Mouse (Mus musculus) spleen, adult 18-20 months (tissue): ENCODE results near the gene Hist1h2ab.
A peak's percentile ranks its signal among the peaks of the same experiment; 100 is the strongest.
"Not testable (repeated sequence)": the region's sequence is repeated elsewhere in the genome, so short reads cannot be mapped to it uniquely, and the experiment has no call there.

Source experiments
- DNase-seq, 2 experiments: peaks; one replicate each; pipeline ENCODE4 v3.0.0; 2022; ENCODE audit warnings: mixed read lengths in 2 of 2

Hist1h2ab gene

DNA sequence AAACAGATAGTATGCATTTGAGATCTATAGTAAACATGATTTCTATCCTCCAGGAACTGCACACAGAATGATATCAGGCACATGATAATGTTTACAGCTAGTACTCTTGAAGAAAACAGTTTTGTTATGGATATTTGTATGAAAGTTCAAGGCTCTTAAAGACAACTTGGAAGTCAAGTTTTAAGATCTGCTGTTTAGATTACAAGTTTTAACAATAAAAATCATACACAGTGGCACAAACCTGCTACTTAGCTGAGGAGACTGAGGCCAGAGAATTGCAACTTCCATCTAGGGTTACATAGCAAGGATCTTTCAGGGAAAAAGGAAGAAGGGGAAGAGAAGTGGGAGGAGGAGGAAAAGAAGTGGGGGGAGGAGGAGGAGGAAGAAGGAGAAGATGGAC lies 4.1 kb downstream of the Hist1h2ab start:
- no peak for DNase-seq

GRCm38 (mm10) chr13:23756790-23757189 lies 5.9 kb downstream of the Hist1h2ab start, which contains the start of gene Hist1h4b:
Gene Hist1h4b, plus strand, starts transcription at chr13:23757013.
- peak; percentile 76 to 87 for DNase-seq

DNA sequence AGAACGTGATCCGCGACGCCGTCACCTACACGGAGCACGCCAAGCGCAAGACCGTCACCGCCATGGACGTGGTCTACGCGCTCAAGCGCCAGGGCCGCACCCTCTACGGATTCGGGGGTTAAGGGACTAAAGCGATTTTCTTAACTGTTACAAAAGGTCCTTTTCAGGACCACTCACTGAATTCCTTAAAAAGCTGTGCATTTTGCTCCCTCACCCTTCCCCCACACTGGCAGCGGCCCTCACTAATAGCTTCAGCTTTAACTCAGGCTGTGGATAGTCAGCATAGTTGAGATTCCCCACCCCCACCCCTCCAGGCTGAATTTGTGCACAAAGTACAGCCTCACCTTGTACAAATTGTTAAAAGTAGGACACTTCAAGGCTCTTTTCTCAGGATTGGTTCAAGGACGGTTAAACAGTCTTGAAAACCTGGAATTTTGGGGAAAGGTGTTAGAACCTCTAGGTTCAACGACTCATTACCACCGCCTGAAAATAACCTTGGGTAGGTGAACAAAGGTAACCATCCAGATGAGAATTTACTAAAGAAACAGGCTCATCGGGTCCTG lies 6.4 kb downstream of the Hist1h2ab start:
- no peak for DNase-seq

DNA sequence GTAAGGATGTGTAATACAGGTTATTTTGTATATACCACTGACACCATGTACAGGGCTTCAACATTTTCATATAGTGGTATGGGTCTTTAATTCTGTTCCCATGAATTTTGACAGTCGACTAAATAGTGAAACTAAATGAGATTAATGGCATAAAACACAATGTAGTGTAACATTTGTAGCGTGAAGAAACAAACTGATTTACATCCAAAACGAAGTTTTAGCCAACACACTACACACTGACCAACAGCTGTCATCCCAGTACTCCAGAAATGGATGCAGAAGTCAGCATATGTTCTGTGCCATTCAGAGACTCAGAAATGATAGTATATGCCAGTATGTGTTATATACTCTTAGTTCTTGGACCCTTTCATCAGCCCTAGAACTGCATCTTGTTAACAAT lies 7.0 kb downstream of the Hist1h2ab start:
- DNase-seq: no peak

DNA sequence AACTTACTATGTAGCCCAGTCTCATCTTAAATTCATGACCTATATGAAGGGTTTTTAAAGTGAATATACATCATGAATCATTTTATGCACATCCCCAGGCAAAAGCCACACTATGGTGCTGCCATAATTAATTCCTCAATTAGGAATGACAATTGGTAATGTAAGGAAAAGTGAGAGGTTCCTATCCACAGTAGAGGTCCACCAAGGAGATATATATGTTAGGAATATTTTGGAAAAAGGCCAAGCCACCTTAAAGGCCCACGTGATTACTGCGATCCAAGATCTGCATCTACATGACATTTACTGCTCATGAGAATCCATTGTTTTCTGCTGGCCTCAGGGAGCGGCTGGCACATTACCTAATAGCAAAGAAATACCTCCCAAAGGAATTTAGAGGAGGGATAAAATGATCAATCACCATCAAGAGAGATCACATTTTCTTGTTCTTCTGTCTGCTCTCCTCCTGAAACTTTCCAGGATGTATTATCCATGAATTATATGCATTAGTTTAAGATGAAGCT lies 8.4 kb downstream of the Hist1h2ab start:
- no peak for DNase-seq

- DNase-seq: no peak
These were observed 9.0 kb downstream of the Hist1h2ab start for GRCm38 (mm10) chr13:23759916-23760239.

DNA sequence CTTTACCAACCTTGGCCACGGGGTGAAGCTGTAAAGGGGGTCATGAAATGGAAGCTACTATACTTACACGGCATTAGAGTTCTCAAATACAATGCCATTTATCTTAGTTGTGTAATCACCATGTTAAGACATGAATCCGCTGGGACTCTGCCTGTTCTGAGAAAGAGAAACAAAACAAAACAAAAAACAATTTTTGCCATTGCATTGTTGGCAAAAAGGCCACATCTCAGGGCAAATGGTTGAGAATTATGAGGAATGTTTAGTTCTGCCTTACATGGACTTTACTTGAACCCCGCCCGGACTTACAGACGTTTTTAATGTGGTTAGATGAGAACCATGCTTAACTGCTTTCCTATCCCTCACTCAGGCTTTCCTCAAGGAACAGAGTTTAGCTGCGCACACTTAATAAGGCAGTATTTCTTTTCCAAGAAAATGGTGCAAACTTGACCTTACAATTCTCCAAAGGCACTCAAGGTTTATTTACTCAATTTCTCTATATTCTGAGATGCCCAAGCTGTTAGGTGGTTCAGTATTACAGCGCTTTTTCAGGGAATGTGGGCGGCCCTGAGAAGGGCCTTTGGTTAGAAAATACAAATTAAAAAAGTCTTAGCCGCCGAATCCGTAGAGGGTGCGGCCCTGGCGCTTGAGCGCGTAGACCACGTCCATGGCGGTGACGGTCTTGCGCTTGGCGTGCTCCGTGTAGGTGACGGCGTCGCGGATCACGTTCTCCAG lies 9.5 kb downstream of the Hist1h2ab start:
- no peak for DNase-seq

GRCm38 (mm10) chr13:23760972-23761864 lies 10.3 kb downstream of the Hist1h2ab start, which contains the start of gene Hist1h4a:
Gene Hist1h4a, minus strand, starts transcription at chr13:23761230.
- peak; percentile 95 to 96 for DNase-seq

DNA sequence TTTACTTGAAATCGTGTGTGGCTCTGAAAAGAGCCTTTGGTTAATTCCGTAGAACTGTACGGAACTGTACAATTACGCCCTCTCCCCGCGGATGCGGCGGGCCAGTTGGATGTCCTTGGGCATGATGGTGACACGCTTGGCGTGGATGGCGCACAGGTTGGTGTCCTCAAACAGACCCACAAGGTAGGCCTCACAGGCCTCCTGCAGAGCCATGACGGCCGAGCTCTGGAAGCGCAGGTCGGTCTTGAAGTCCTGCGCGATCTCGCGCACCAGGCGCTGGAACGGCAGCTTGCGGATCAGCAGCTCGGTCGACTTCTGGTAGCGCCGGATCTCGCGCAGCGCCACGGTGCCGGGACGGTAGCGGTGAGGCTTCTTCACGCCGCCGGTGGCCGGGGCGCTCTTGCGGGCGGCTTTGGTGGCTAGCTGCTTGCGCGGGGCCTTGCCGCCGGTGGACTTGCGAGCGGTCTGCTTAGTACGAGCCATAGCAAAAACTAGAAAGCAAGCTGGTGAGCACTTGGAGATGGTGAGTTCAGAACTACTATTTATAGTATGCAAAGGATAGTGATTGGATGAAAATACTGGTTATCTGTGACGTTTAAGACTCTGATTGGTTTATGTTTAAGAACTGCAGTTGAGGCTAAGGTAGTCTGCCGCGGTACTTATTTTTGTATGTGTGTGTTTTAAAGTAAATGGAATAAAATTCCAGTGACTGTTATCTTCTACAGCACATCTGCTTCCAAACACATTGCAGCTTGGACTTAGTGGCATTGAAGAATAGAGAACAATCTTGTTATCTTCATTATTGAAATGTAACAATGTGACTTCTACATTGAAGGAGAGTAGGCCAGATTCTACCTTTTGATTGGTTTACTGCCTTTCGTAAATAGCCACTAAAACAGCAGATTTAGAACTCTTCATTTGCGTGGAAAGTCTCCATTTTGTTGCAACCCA lies 11.2 kb downstream of the Hist1h2ab start, which contains the start of gene Hist1h3a:
Gene Hist1h3a, minus strand, starts transcription at position 516 of the 951 bp plus-strand sequence.
- peak; percentile 43 to 58 for DNase-seq

DNA sequence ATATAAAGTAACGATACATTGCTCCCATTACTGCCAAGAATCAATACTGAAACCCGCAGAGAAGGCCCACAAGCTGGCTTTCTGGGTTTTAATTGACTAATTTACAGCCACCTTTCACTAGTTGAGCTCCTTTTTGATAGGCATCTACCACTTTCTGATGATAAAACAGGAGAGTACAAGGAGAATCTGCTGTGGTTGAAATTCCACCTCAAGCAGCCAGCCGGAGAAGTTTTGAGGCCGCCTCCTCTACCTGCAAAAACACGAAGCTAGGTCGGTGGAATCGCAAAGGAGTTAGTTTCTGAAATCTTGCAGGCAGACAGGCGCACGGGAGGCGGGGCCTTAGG lies 12.3 kb downstream of the Hist1h2ab start:
- DNase-seq: no peak

DNA sequence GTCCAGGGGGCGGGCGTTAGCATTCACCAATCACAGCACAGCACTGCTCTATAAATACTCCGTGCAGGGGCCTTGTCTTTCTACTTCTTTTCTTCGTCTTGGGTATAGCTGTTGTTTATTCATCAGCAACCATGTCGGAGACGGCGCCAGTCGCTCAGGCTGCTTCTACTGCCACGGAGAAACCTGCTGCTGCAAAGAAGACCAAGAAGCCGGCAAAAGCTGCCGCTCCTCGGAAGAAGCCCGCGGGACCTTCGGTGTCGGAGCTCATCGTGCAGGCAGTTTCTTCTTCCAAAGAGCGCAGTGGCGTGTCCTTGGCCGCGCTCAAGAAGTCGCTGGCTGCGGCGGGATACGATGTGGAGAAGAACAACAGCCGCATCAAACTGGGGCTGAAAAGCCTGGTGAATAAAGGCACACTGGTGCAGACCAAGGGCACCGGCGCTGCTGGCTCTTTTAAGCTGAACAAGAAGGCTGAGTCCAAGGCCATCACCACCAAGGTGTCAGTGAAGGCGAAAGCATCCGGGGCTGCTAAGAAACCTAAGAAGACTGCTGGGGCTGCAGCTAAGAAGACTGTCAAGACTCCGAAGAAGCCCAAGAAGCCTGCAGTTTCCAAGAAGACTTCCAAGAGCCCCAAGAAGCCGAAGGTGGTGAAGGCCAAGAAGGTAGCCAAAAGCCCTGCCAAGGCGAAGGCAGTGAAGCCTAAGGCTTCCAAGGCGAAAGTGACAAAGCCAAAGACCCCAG lies 12.8 kb downstream of the Hist1h2ab start, which contains the start of gene Hist1h1a:
Gene Hist1h1a, plus strand, starts transcription at position 81 of the 738 bp plus-strand sequence.
- DNase-seq: peak; percentile 77 to 81

GRCm38 (mm10) chr13:23764324-23765171 lies 13.6 kb downstream of the Hist1h2ab start:
- no peak for DNase-seq

DNA sequence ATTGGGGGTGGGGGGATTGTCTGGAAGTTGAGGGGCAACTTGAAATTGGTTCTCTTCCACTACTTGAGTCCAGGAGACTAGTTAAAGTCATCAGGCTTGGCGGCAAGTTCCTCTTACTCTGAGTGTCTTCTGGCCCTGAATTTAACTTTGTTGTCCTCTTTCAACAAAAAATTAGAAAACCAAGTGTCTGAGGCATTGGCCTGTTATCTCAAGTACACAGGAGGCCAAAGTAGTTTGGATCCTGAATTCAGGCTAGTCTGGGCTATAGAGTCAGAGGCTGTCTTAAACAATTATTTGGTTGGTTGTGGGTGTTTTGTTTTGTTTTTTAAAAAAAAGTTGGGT lies 14.2 kb downstream of the Hist1h2ab start:
- DNase-seq: no peak

GRCm38 (mm10) chr13:23766772-23767171 lies 15.8 kb downstream of the Hist1h2ab start:
- no peak for DNase-seq

- DNase-seq: no peak
These were observed 18.0 kb downstream of the Hist1h2ab start for GRCm38 (mm10) chr13:23768834-23769397.

DNA sequence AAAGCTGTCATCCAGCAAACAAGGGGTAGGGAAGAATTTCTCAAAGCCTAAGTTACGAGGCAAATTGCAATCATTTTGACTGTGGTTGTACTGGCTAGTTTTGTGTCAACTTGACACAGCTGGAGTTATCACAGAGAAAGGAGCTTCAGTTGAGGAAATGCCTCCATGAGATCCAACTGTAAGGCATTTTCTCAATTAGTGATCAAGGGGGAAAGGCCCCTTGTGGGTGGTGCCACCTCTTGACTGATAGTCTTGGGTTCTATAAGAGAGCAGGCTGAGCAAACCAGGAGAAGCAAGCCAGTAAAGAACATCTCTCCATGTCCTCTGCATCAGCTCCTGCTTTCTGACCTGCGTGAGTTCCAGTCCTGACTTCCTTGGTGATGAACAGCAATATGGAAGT lies 18.7 kb downstream of the Hist1h2ab start, which contains the start of gene Trim38:
Gene Trim38, plus strand, starts transcription at position 301 of the 400 bp plus-strand sequence.
- not testable (repeated sequence) for DNase-seq

DNA sequence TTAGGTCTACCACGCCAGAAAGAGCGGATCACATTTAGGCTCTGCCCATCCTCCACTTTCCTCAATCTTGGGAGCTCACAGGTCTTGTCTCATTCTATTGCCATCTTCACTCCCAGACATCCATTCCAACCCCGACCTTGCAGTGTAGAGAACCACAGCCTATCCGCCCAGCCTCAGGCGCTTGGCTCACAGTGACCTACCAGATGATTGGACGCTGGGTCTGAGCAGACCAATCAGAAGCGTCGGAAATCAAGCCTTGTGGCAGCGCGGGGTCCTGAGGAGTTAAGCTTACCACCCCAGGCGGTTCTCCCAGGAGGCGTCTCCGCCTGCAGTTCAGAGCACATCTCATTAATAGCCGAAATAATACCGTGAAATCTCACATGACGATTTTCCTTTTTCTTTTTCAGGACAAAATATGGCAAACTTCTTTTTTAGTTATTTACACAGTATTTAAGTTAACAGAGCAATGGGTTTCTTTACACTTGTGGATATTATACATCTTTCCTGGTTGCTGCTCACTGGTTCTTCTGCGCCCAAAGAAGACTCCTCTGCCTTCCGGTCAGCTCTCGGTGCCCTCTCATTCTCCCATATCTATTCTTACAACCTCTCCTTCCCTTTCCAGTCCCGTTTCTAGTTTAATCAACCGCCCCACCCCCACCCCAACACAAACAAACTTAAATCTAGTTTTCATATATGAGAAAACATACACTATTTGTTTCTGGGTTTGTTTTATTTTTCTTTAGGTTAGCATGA lies 21.8 kb downstream of the Hist1h2ab start:
- no peak for DNase-seq

- no peak for DNase-seq
These were observed 27.4 kb downstream of the Hist1h2ab start for GRCm38 (mm10) chr13:23778339-23778738.

GRCm38 (mm10) chr13:23779025-23779424 lies 28.1 kb downstream of the Hist1h2ab start:
- DNase-seq: no peak
